Mouse (Mus musculus): ENCODE measurements around the gene Oaz1.

- TF ChIP-seq POLR2A (IDR thresholded peaks at IDR 0.05; ENCODE audit: low read depth, low read length) (no peak), CTCF (conservative IDR thresholded peaks at IDR 0.05; ENCODE audit: insufficient read depth, insufficient read length, low read depth, low read length) (no peak)
Measured at GRCm38 (mm10) chr10:80779565-80779964, 46.9 kb upstream of the Oaz1 start.
